Mouse (Mus musculus) G1E (cell line): Measurements from ENCODE around the gene Pld2. TPM values are rescaled to one million over a fixed set of nuclear protein-coding genes. Genes with fewer than 3 reads are reported as not detected.

Experiments used
- ATAC-seq: 2 replicates; pipeline ENCODE4 v1.8.0; 2016; ENCODE audit warnings: mild to moderate bottlenecking; ENCODE audit not compliant: insufficient number of reproducible peaks, poor library complexity, low FRiP score, severe bottlenecking; ENCODE audit errors: extremely low read depth
- DNase-seq: peaks from one replicate; pipeline ENCODE4 v3.0.0; 2012; ENCODE audit warnings: low spot score
- H3K27me3 ChIP-seq: 2 replicates; pipeline ENCODE4 v1.6.1; 2012; ENCODE audit warnings: mild to moderate bottlenecking, low read length, inconsistent platforms; ENCODE audit not compliant: insufficient read depth
- H3K36me3 ChIP-seq: replicated peaks from 2 replicates; pipeline ENCODE3; 2012; ENCODE audit warnings: mild to moderate bottlenecking, inconsistent platforms
- H3K4me1 ChIP-seq: 2 replicates; pipeline ENCODE4 v1.6.1; 2012; ENCODE audit warnings: low read depth, low read length, inconsistent platforms, mixed read lengths; ENCODE audit not compliant: insufficient read depth
- H3K4me3 ChIP-seq: 2 replicates; pipeline ENCODE4 v1.5.1; 2012; ENCODE audit warnings: low read depth, mild to moderate bottlenecking, inconsistent platforms, low read length, moderate library complexity, mixed read lengths
- H3K9me3 ChIP-seq: replicated peaks from 2 replicates; pipeline ENCODE4 v1.6.1; 2012; ENCODE audit warnings: inconsistent platforms
- CTCF ChIP-seq: IDR thresholded peaks from 2 replicates; pipeline ENCODE4 v1.5.1; 2012; ENCODE audit warnings: low read depth, low read length, inconsistent platforms, mixed read lengths
- GATA1 ChIP-seq: IDR thresholded peaks from 2 replicates; pipeline ENCODE4 v1.6.1; 2012; ENCODE audit warnings: borderline replicate concordance, low read length, inconsistent platforms, mixed read lengths
- GATA2 ChIP-seq: IDR thresholded peaks from 2 replicates; pipeline ENCODE4 v1.6.1; 2012; ENCODE audit warnings: low read depth, low read length, inconsistent platforms, borderline replicate concordance
- POLR2AphosphoS5 ChIP-seq: IDR thresholded peaks from 2 replicates; pipeline ENCODE4 v1.6.1; 2012; ENCODE audit warnings: low read depth, low read length, inconsistent platforms; ENCODE audit not compliant: insufficient replicate concordance
- TAL1 ChIP-seq: conservative IDR thresholded peaks from 2 replicates; pipeline ENCODE4 v1.6.1; 2012; ENCODE audit warnings: low read depth, low read length, inconsistent platforms, mixed read lengths
- polyA plus RNA-seq: library from polyadenylated mRNA; stranded (reverse); fragments of >175 nt; gene quantifications from 2 replicates; pipeline ENCODE4 v1.2.3, GENCODE M21; 2012
- total RNA-seq, 2 experiments: library from RNA; stranded (forward) in 1 of 2; stranded (reverse) in 1 of 2; fragments of 200-1000 nt in 1 of 2; fragments of >200 nt in 1 of 2; fragmentation: Nextera tagmentation in 1 of 2; gene quantifications; 2 replicates each; pipeline ENCODE4 v1.2.3; 2014 to 2017

Pld2 gene
- total and polyA plus RNA-seq, 3 experiments: 0.05 TPM; not detected in 2

DNA sequence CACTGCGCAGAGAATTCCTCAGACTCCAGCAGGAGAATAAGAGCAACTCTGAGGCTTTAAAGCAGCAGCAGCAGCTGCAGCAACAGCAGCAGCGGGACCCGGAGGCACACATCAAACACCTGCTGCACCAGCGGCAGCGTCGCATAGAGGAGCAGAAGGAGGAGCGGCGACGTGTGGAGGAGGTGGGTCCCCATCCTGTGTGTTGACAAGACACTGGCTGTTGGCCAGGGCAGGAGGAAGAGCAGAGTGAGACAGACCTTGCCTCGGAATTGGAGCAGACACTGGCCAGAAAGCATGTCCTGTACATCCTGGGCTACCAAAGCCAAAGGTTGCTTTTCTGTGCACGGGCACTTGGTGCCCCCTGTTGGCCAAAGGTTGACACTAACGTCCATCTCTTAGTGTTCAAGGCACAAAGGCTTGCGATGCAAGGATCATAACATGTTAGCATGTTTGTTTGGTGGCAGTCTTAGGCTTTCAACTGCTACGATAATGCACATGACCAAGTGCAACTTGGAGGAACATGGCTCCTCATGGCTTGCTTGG lies 65.2 kb downstream of the Pld2 start:
- no peak overlapping the region for H3K4me3 ChIP-seq
- ATAC-seq: no peak

DNA sequence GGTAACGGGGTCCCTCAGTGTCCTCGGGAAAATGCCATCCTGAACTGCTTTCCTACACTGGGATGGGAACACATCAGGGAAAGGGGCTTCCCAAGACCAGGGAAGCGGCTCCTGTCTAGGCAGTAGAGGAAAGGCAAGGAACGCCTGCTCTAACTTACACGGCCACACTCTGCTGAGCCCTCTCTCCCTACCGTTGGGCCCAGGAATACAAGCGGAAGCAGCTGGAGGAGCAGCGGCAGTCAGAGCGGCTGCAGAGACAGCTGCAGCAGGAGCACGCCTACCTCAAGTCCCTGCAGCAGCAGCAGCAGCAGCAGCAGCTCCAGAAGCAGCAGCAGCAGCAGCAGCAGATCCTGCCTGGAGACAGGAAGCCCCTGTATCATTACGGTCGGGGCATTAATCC lies 66.9 kb downstream of the Pld2 start:
- TF ChIP-seq POLR2AphosphoS5 (no peak), TAL1 (no peak), GATA2 (no peak), GATA1 (no peak), CTCF (no peak)
- Histone ChIP-seq H3K27me3 (no peaks in the 10 kb centered on the region), H3K4me1 (no peaks in the 10 kb centered on the region; the same call in 1 of the 2 replicates), H3K4me3 (no peak overlapping the region), H3K36me3 (peaks cover 100% of the 10 kb centered on the region), H3K9me3 (no peaks in the 10 kb centered on the region)
- no peak for DNase-seq
- ATAC-seq: no peak

More for the DNA sequence above, 65.2 kb downstream of the Pld2 start:
- Histone ChIP-seq H3K27me3 (no peaks in the 10 kb centered on the region), H3K4me1 (no peaks in the 10 kb centered on the region; the same call in 1 of the 2 replicates), H3K36me3 (peaks cover 96% of the 10 kb centered on the region), H3K9me3 (no peaks in the 10 kb centered on the region)
- TF ChIP-seq TAL1: no peak
- no peak for TF ChIP-seq GATA1
- TF ChIP-seq CTCF: peak; percentile 87
- DNase-seq: peak; percentile 63

GRCm38 (mm10) chr11:70607611-70608010 lies 67.7 kb downstream of the Pld2 start:
- H3K4me1 ChIP-seq: peaks cover 2% of the 10 kb centered on the region
- peaks cover 99% of the 10 kb centered on the region for H3K36me3 ChIP-seq
- DNase-seq: no peak
- TF ChIP-seq TAL1 (no peak), GATA2 (no peak), POLR2AphosphoS5 (no peak), CTCF (no peak), GATA1 (no peak)
- H3K27me3 ChIP-seq: no peaks in the 10 kb centered on the region
- no peaks in the 10 kb centered on the region for H3K9me3 ChIP-seq
- no peak for ATAC-seq
- no peak overlapping the region for H3K4me3 ChIP-seq

Other genes with a start within 250 kb of the Pld2 start
Only the 20 nearest of the 25 such genes appear.
- 36.5 and 39.9 TPM in 2 replicates for gene Pelp1, start 130.0 kb upstream of the Pld2 start, total RNA-seq (2014; fragmentation: Nextera tagmentation)
- gene Pelp1, start 130.0 kb upstream of the Pld2 start, total RNA-seq (2017): 6.9 and 7.8 TPM in 2 replicates
- gene Pelp1, start 130.0 kb upstream of the Pld2 start, polyA plus RNA-seq: 104 and 111 TPM in 2 replicates
- gene Arrb2, start 107.4 kb upstream of the Pld2 start, total RNA-seq (2014; fragmentation: Nextera tagmentation): 51.7 and 69.3 TPM in 2 replicates
- 97.1 and 114 TPM in 2 replicates for gene Arrb2, start 107.4 kb upstream of the Pld2 start, total RNA-seq (2017)
- 327 and 349 TPM in 2 replicates for gene Arrb2, start 107.4 kb upstream of the Pld2 start, polyA plus RNA-seq
- 13.2 and 18.1 TPM in 2 replicates for gene Med11, start 88.1 kb upstream of the Pld2 start, total RNA-seq (2014; fragmentation: Nextera tagmentation)
- 37.0 and 42.4 TPM in 2 replicates for gene Med11, start 88.1 kb upstream of the Pld2 start, total RNA-seq (2017)
- 18.5 and 22.6 TPM in 2 replicates for gene Med11, start 88.1 kb upstream of the Pld2 start, polyA plus RNA-seq
- gene Zmynd15, start 80.6 kb upstream of the Pld2 start, total RNA-seq (2014; fragmentation: Nextera tagmentation): not detected in 2 replicates
- 0.06 and 0.66 TPM in 2 replicates for gene Zmynd15, start 80.6 kb upstream of the Pld2 start, total RNA-seq (2017)
- not detected in 2 replicates for gene Zmynd15, start 80.6 kb upstream of the Pld2 start, polyA plus RNA-seq
- not detected in 2 replicates for gene Cxcl16, start 80.1 kb upstream of the Pld2 start, total RNA-seq (2014; fragmentation: Nextera tagmentation)
- not detected in 2 replicates for gene Cxcl16, start 80.1 kb upstream of the Pld2 start, total RNA-seq (2017)
- not detected in 2 replicates for gene Cxcl16, start 80.1 kb upstream of the Pld2 start, polyA plus RNA-seq
- gene Tm4sf5, start 34.8 kb upstream of the Pld2 start, total RNA-seq (2014; fragmentation: Nextera tagmentation): not detected in 2 replicates
- not detected in 2 replicates for gene Tm4sf5, start 34.8 kb upstream of the Pld2 start, total RNA-seq (2017)
- gene Tm4sf5, start 34.8 kb upstream of the Pld2 start, polyA plus RNA-seq: not detected in 2 replicates
- gene Vmo1, start 25.4 kb upstream of the Pld2 start, total RNA-seq (2014; fragmentation: Nextera tagmentation): not detected in 2 replicates
- not detected in 2 replicates for gene Vmo1, start 25.4 kb upstream of the Pld2 start, total RNA-seq (2017)
- not detected in 2 replicates for gene Vmo1, start 25.4 kb upstream of the Pld2 start, polyA plus RNA-seq
- not detected in 2 replicates for gene Gltpd2, start 20.9 kb upstream of the Pld2 start, total RNA-seq (2014; fragmentation: Nextera tagmentation)
- gene Gltpd2, start 20.9 kb upstream of the Pld2 start, total RNA-seq (2017): not detected in 2 replicates
- not detected in 2 replicates for gene Gltpd2, start 20.9 kb upstream of the Pld2 start, polyA plus RNA-seq
- 114 and 116 TPM in 2 replicates for gene Psmb6, start 14.7 kb upstream of the Pld2 start, total RNA-seq (2014; fragmentation: Nextera tagmentation)
- gene Psmb6, start 14.7 kb upstream of the Pld2 start, total RNA-seq (2017): 212 and 295 TPM in 2 replicates
- 153 and 181 TPM in 2 replicates for gene Psmb6, start 14.7 kb upstream of the Pld2 start, polyA plus RNA-seq
- gene Gm40193, start 7.1 kb upstream of the Pld2 start, total RNA-seq (2014; fragmentation: Nextera tagmentation): not detected in 2 replicates
- not detected in 2 replicates for gene Gm40193, start 7.1 kb upstream of the Pld2 start, total RNA-seq (2017)
- gene Gm40193, start 7.1 kb upstream of the Pld2 start, polyA plus RNA-seq: not detected in 2 replicates
- 37.3 and 38.1 TPM in 2 replicates for gene Mink1, start 22.8 kb downstream of the Pld2 start, total RNA-seq (2014; fragmentation: Nextera tagmentation)
- 8.8 and 14.3 TPM in 2 replicates for gene Mink1, start 22.8 kb downstream of the Pld2 start, total RNA-seq (2017)
- 89.8 and 94.4 TPM in 2 replicates for gene Mink1, start 22.8 kb downstream of the Pld2 start, polyA plus RNA-seq
- gene 4930544D05Rik, start 75.8 kb downstream of the Pld2 start, total RNA-seq (2014; fragmentation: Nextera tagmentation): not detected in 2 replicates
- gene 4930544D05Rik, start 75.8 kb downstream of the Pld2 start, total RNA-seq (2017): not detected in 2 replicates
- not detected in 2 replicates for gene 4930544D05Rik, start 75.8 kb downstream of the Pld2 start, polyA plus RNA-seq
- not detected in 2 replicates for gene Chrne, start 79.2 kb downstream of the Pld2 start, total RNA-seq (2014; fragmentation: Nextera tagmentation)
- gene Chrne, start 79.2 kb downstream of the Pld2 start, total RNA-seq (2017): not detected in 2 replicates
- gene Chrne, start 79.2 kb downstream of the Pld2 start, polyA plus RNA-seq: not detected in 2 replicates
- gene Gp1ba, start 99.1 kb downstream of the Pld2 start, total RNA-seq (2014; fragmentation: Nextera tagmentation): 1.1 and 3.1 TPM in 2 replicates
- 2.8 and 3.4 TPM in 2 replicates for gene Gp1ba, start 99.1 kb downstream of the Pld2 start, total RNA-seq (2017)
- 9.0 TPM in 2 replicates for gene Gp1ba, start 99.1 kb downstream of the Pld2 start, polyA plus RNA-seq
- 63.7 and 115 TPM in 2 replicates for gene Rnf167, start 107.2 kb downstream of the Pld2 start, total RNA-seq (2014; fragmentation: Nextera tagmentation)
- 62.3 and 64.1 TPM in 2 replicates for gene Rnf167, start 107.2 kb downstream of the Pld2 start, total RNA-seq (2017)
- gene Rnf167, start 107.2 kb downstream of the Pld2 start, polyA plus RNA-seq: 62.6 and 81.3 TPM in 2 replicates
- 42.8 and 72.7 TPM in 2 replicates for gene Slc25a11, start 107.4 kb downstream of the Pld2 start, total RNA-seq (2014; fragmentation: Nextera tagmentation)
- gene Slc25a11, start 107.4 kb downstream of the Pld2 start, total RNA-seq (2017): 125 and 144 TPM in 2 replicates
- 50.6 and 59.2 TPM in 2 replicates for gene Slc25a11, start 107.4 kb downstream of the Pld2 start, polyA plus RNA-seq
- gene Pfn1, start 114.6 kb downstream of the Pld2 start, total RNA-seq (2014; fragmentation: Nextera tagmentation): 804 and 991 TPM in 2 replicates
- gene Pfn1, start 114.6 kb downstream of the Pld2 start, total RNA-seq (2017): 724 and 774 TPM in 2 replicates
- 3,649 and 4,709 TPM in 2 replicates for gene Pfn1, start 114.6 kb downstream of the Pld2 start, polyA plus RNA-seq
- gene Eno3, start 117.1 kb downstream of the Pld2 start, total RNA-seq (2014; fragmentation: Nextera tagmentation): 19.0 and 25.3 TPM in 2 replicates
- gene Eno3, start 117.1 kb downstream of the Pld2 start, total RNA-seq (2017): 21.9 and 24.5 TPM in 2 replicates
- 3.1 and 5.7 TPM in 2 replicates for gene Eno3, start 117.1 kb downstream of the Pld2 start, polyA plus RNA-seq
- 64.2 and 66.9 TPM in 2 replicates for gene Spag7, start 129.4 kb downstream of the Pld2 start, total RNA-seq (2014; fragmentation: Nextera tagmentation)
- 64.6 and 81.5 TPM in 2 replicates for gene Spag7, start 129.4 kb downstream of the Pld2 start, total RNA-seq (2017)
- gene Spag7, start 129.4 kb downstream of the Pld2 start, polyA plus RNA-seq: 152 and 196 TPM in 2 replicates
- 21.1 and 25.4 TPM in 2 replicates for gene Camta2, start 148.0 kb downstream of the Pld2 start, total RNA-seq (2014; fragmentation: Nextera tagmentation)
- 3.5 and 5.3 TPM in 2 replicates for gene Camta2, start 148.0 kb downstream of the Pld2 start, total RNA-seq (2017)
- 14.7 and 21.2 TPM in 2 replicates for gene Camta2, start 148.0 kb downstream of the Pld2 start, polyA plus RNA-seq